Mouse (Mus musculus): Measurements from ENCODE around the gene Sfta2.
A peak's percentile ranks its signal among the peaks of the same experiment; 100 is the strongest.

Sfta2 gene

GRCm38 (mm10) chr17:35673416-35674035 is 72.2 kb downstream of the Sfta2 start, which contains the start of gene Gtf2h4:
Gtf2h4 (minus strand) TSS chr17:35673739.
- DNase-seq (ENCODE audit: low spot score): peak; percentile 96

GRCm38 (mm10) chr17:35680591-35680990 is 79.2 kb downstream of the Sfta2 start:
- DNase-seq (ENCODE audit: low spot score): no peak

- no peak for DNase-seq (ENCODE audit: low spot score)
Measured at GRCm38 (mm10) chr17:35681986-35682385, 80.6 kb downstream of the Sfta2 start.

- DNase-seq (ENCODE audit: low spot score): no peak
Measured at GRCm38 (mm10) chr17:35685061-35685460, 83.7 kb downstream of the Sfta2 start.

GRCm38 (mm10) chr17:35688347-35689175 is 87.2 kb downstream of the Sfta2 start:
- no peak for DNase-seq (ENCODE audit: low spot score)

GRCm38 (mm10) chr17:35689936-35690645 is 88.7 kb downstream of the Sfta2 start:
- no peak for DNase-seq (ENCODE audit: low spot score)

- DNase-seq (ENCODE audit: low spot score): no peak
Measured at GRCm38 (mm10) chr17:35691811-35692210, 90.5 kb downstream of the Sfta2 start.

- no peak for DNase-seq (ENCODE audit: low spot score)
Measured at GRCm38 (mm10) chr17:35692368-35692767, 91.0 kb downstream of the Sfta2 start.

- no peak for DNase-seq (ENCODE audit: low spot score)
Measured at GRCm38 (mm10) chr17:35693906-35694305, 92.6 kb downstream of the Sfta2 start.

GRCm38 (mm10) chr17:35695289-35695688 is 93.9 kb downstream of the Sfta2 start:
- peak; percentile 62 for DNase-seq (ENCODE audit: low spot score)

- DNase-seq (ENCODE audit: low spot score): no peak
Measured at GRCm38 (mm10) chr17:35696691-35697090, 95.3 kb downstream of the Sfta2 start.

GRCm38 (mm10) chr17:35697429-35697758 is 96.0 kb downstream of the Sfta2 start:
- DNase-seq (ENCODE audit: low spot score): no peak

- peak; percentile 74 for DNase-seq (ENCODE audit: low spot score)
Measured at GRCm38 (mm10) chr17:35697759-35698500, 96.6 kb downstream of the Sfta2 start.

GRCm38 (mm10) chr17:35698501-35698883 is 97.1 kb downstream of the Sfta2 start:
- DNase-seq (ENCODE audit: low spot score): no peak

- DNase-seq (ENCODE audit: low spot score): peak; percentile 76
Measured at GRCm38 (mm10) chr17:35699919-35700318, 98.6 kb downstream of the Sfta2 start.

All from layer of hippocampus, adult 11-12 months (tissue).